In genomic region chr5:111917643-111918252, GRCm38 (mm10) we compare ENCODE assay signal across 16 mouse cellular contexts.
DNase-seq lines count a peak whose midpoint lies in the region; ATAC-seq and TF ChIP-seq lines count a peak whose summit lies in the region.
"Had no signal": no experiment of that assay in that cellular context is flagged by ENCODE, and none has a peak within 500 bp of the region (broad histone marks: within the 10 kb centered on the region; RNA-seq: fewer than 3 reads in every experiment).

No protein-coding gene starts in this region.

- H3K9me3 ChIP-seq in neural tube, embryonic 11.5 days (ENCODE audit: control insufficient read depth, low read length): no peaks in the 10 kb centered on the region
- no peaks in the 10 kb centered on the region for H3K9me3 ChIP-seq in hindbrain, embryonic 13.5 days
- no peaks in the 10 kb centered on the region for H3K9me3 ChIP-seq in midbrain, embryonic 14.5 days (ENCODE audit: control insufficient read depth, low read length)
- no peaks in the 10 kb centered on the region for H3K9me3 ChIP-seq in intestine, postnatal 0 days (ENCODE audit: control insufficient read depth)
- H3K9me3 ChIP-seq: liver, embryonic 15.5 days had no signal

- H3K27ac ChIP-seq in neural tube, embryonic 11.5 days (ENCODE audit: low read depth, low read length): no peak overlapping the region
- peak overlapping the region; percentile 79 for H3K27ac ChIP-seq in hindbrain, embryonic 13.5 days
- H3K27ac ChIP-seq in midbrain, embryonic 14.5 days (replicated peaks; ENCODE audit: low read depth, low read length): peak overlapping the region; percentile 82
- H3K27ac ChIP-seq in intestine, postnatal 0 days (ENCODE audit: low read depth, low read length): no peak overlapping the region
- H3K27ac ChIP-seq: heart, adult 2 months; liver, embryonic 15.5 days had no signal

- no peaks in the 10 kb centered on the region for H3K36me3 ChIP-seq in neural tube, embryonic 11.5 days (ENCODE audit: control insufficient read depth, insufficient read depth, low read length)
- H3K36me3 ChIP-seq in hindbrain, embryonic 13.5 days: no peaks in the 10 kb centered on the region
- H3K36me3 ChIP-seq in midbrain, embryonic 14.5 days (ENCODE audit: control insufficient read depth, insufficient read depth, low read length): no peaks in the 10 kb centered on the region
- H3K36me3 ChIP-seq in intestine, postnatal 0 days (ENCODE audit: control insufficient read depth, insufficient read depth): no peaks in the 10 kb centered on the region
- H3K36me3 ChIP-seq: liver, embryonic 15.5 days had no signal

- no peak overlapping the region for H3K4me2 ChIP-seq in neural tube, embryonic 11.5 days (ENCODE audit: low read depth)
- no peak overlapping the region for H3K4me2 ChIP-seq in hindbrain, embryonic 13.5 days
- no peak overlapping the region for H3K4me2 ChIP-seq in midbrain, embryonic 14.5 days (ENCODE audit: low read length)
- H3K4me2 ChIP-seq in intestine, postnatal 0 days (replicated peaks; ENCODE audit: low read depth): no peak overlapping the region
- H3K4me2 ChIP-seq: liver, embryonic 15.5 days had no signal

- 22% methylated on average over 8 of the region's 8 CpGs for WGBS in neural tube, embryonic 11.5 days
- 13% methylated on average over 8 of the region's 8 CpGs for WGBS in hindbrain, embryonic 13.5 days
- WGBS in midbrain, embryonic 14.5 days: 11% methylated on average over 8 of the region's 8 CpGs
- WGBS in intestine, postnatal 0 days: 40% methylated on average over 8 of the region's 8 CpGs

- peak; percentile 46 for DNase-seq in neural tube, embryonic 11.5 days (ENCODE audit: low spot score)
- no peak for DNase-seq in neural tube, embryonic 10.5 days (ENCODE audit: extremely low spot score, low spot score)
- peak; percentile 85 for DNase-seq in midbrain, embryonic 14.5 days
- DNase-seq in layer of hippocampus, adult 11-12 months (ENCODE audit: low spot score): no peak
- DNase-seq in layer of hippocampus, postnatal 14 days (ENCODE audit: low spot score in 2 of 2): no peak
- DNase-seq in frontal cortex, postnatal 36 days (ENCODE audit: low spot score in 2 of 2): no peak
- DNase-seq: cerebellum, postnatal 25 days; heart, adult 2 months; kidney, postnatal 25 days; lung, postnatal 14 days; spleen, adult 18-20 months; thymus, postnatal 25 days had no signal

- H3K4me1 ChIP-seq in neural tube, embryonic 11.5 days (ENCODE audit: control insufficient read depth, insufficient read depth, low read length): peaks cover 15% of the 10 kb centered on the region
- peaks cover 52% of the 10 kb centered on the region for H3K4me1 ChIP-seq in hindbrain, embryonic 13.5 days (replicated peaks)
- H3K4me1 ChIP-seq in midbrain, embryonic 14.5 days (ENCODE audit: control insufficient read depth, insufficient read depth, low read length): peaks cover 37% of the 10 kb centered on the region
- no peaks in the 10 kb centered on the region for H3K4me1 ChIP-seq in intestine, postnatal 0 days (replicated peaks; ENCODE audit: control insufficient read depth, insufficient read depth, low read length)
- H3K4me1 ChIP-seq: liver, embryonic 15.5 days had no signal

- H3K27me3 ChIP-seq in neural tube, embryonic 11.5 days (ENCODE audit: control insufficient read depth, insufficient read depth, low read length): no peaks in the 10 kb centered on the region
- H3K27me3 ChIP-seq in hindbrain, embryonic 13.5 days: 0 out of 2 replicates have a peak, but pooled peaks cover 14% of the 10 kb centered on the region
- no peaks in the 10 kb centered on the region for H3K27me3 ChIP-seq in midbrain, embryonic 14.5 days (ENCODE audit: control insufficient read depth, insufficient read depth, low read length)
- no peaks in the 10 kb centered on the region for H3K27me3 ChIP-seq in intestine, postnatal 0 days (replicated peaks; ENCODE audit: control insufficient read depth, insufficient read depth, low read length)
- H3K27me3 ChIP-seq: CH12.LX; liver, embryonic 15.5 days had no signal

- TF ChIP-seq CTCF in intestine, postnatal 0 days (IDR thresholded peaks at IDR 0.05; ENCODE audit: low read depth): no peak

- no peak overlapping the region for H3K9ac ChIP-seq in neural tube, embryonic 11.5 days (ENCODE audit: low read length)
- no peak overlapping the region for H3K9ac ChIP-seq in hindbrain, embryonic 13.5 days
- H3K9ac ChIP-seq in midbrain, embryonic 14.5 days (replicated peaks; ENCODE audit: low read length): no peak overlapping the region
- H3K9ac ChIP-seq in intestine, postnatal 0 days (ENCODE audit: low read depth, low read length): no peak overlapping the region
- H3K9ac ChIP-seq: liver, embryonic 15.5 days had no signal

- H3K4me3 ChIP-seq in neural tube, embryonic 11.5 days (ENCODE audit: low read depth, low read length): no peak overlapping the region
- no peak overlapping the region for H3K4me3 ChIP-seq in hindbrain, embryonic 13.5 days
- no peak overlapping the region for H3K4me3 ChIP-seq in midbrain, embryonic 14.5 days (replicated peaks; ENCODE audit: low read depth, low read length)
- H3K4me3 ChIP-seq in intestine, postnatal 0 days (ENCODE audit: low read depth, low read length): no peak overlapping the region
- H3K4me3 ChIP-seq: heart, adult 2 months; liver, embryonic 15.5 days had no signal

- ATAC-seq in neural tube, embryonic 11.5 days (ENCODE audit: insufficient read depth, low FRiP score, low TSS enrichment): peak; percentile 27; the same call in 1 of the 2 replicates
- peak; percentile 75 for ATAC-seq in hindbrain, embryonic 13.5 days (ENCODE audit: low FRiP score)
- ATAC-seq in midbrain, embryonic 14.5 days (ENCODE audit: low FRiP score, low TSS enrichment): peak; percentile 73; the same call in 1 of the 2 replicates
- no peak for ATAC-seq in intestine, postnatal 0 days

Comparison
In these comparisons a context has a peak if more than half of its experiments do, and no peak if none do; other contexts are left out.
1. DNase-seq: peak in neural tube, embryonic 11.5 days (single experiment) and midbrain, embryonic 14.5 days (single experiment); none in neural tube, embryonic 10.5 days (single experiment), layer of hippocampus, adult 11-12 months (single experiment), layer of hippocampus, postnatal 14 days (0 of 2) and frontal cortex, postnatal 36 days (0 of 2).
2. H3K27ac ChIP-seq: peak in hindbrain, embryonic 13.5 days (single experiment) and midbrain, embryonic 14.5 days (single experiment); none in neural tube, embryonic 11.5 days (single experiment) and intestine, postnatal 0 days (single experiment).